Mouse (Mus musculus) liver (tissue): Measurements from ENCODE around the gene Car3.
"Not testable (repeated sequence)": the region's sequence is repeated elsewhere in the genome, so short reads cannot be mapped to it uniquely, and the experiment has no call there.

Experiments used
- DNase-seq: peaks from one replicate; pipeline ENCODE4 v3.0.0-alpha.2; 2020; ENCODE audit warnings: mixed read lengths

Gene Car3

GRCm38 (mm10) chr3:14863022-14863711 lies at the start of gene Car3:
Car3 (plus strand) TSS chr3:14863512.
- DNase-seq = no peak

GRCm38 (mm10) chr3:14815396-14815795 lies 47.9 kb upstream of the Car3 start:
- DNase-seq = not testable (repeated sequence)

- no peak for DNase-seq
Measured at GRCm38 (mm10) chr3:14819844-14820504, 43.3 kb upstream of the Car3 start.

DNA sequence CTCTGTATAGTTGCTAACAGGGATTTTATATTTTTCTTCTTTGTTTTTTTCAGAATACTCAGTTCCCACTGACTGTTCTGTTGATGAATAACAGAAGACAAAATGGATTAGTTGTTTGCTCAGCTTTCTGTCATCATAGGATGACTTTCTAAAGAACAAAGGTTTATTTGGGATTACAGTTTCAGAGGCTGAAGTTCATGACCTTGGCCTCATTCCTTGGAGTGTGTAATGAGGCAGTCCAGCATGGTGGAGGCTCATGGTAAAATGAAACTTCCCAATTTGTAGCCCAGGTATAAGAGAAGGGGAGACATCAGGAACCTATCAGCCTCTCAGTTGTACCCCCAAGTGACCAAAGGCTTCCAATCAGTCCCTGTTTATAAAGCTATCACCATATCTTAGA lies 34.4 kb upstream of the Car3 start:
- DNase-seq = no peak

- no peak for DNase-seq
Measured at GRCm38 (mm10) chr3:14831219-14831835, 32.0 kb upstream of the Car3 start.

DNA sequence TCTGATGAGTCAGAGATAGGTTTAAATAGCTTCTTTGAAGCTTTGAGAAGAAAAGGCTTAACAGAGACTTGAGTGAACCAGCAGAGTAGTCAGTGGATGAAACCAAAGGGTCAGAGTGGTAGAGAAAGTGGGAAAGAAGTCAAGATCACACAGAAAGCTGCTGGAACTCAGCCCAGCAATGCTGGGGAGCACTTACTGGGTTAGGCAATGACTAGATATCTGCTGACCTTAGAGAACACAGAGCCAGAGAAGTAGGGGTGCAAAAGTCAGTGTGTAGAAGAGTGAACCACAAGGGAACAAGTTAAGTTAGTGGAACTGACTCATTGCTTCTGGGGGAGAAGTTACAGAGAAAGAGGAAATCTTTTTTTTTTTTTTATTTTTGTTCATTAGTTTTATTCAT lies 30.5 kb upstream of the Car3 start:
- DNase-seq = no peak

DNA sequence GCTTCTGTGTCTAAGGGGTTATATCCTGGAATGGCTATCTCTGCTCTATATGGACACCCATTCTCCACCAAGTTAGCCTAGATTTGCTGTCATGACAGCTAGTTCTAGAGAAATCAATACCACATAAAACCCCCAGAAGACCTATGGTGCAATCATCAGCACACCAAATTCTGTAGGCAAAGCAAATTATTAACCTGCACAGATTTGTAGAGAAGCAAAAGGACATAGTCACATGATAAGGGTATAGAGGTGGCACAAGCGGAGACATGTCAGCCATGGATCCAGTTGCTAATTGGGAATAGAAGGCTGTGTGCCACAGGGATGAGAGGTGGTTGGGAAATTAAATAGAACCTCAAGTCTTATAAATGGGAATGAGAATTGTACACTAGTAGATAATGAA lies 24.4 kb upstream of the Car3 start:
- no peak for DNase-seq

DNA sequence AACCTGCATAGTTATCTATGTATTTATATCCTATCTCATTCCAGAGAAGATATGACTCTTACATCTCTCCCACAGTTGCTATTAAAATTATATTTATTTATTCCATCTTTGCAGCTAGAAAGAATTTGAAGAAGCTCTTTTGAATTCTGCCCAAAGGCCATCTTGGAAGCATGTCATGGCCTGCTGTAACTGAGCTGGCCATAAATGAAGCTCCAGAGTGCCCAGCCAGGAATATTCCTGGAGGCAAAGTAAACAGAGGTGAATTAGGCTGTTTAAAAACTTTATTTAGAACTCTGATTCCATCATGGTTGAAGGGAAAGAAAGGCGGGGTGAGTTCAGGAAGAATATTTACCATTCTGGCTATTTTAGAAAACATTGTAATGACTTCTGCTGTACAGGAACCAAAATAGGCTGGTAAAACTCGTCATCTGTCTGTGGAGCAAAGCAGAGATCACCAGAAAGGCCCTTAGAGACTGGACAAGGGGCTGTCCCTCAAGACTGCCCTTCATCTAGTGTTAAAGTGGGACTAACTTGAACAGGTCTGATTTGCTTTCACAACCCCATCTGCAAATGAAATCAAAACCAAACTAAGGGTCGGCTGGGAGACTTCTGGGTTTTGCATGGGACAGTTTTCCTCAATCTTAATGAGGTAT lies 23.7 kb upstream of the Car3 start:
- no peak for DNase-seq

GRCm38 (mm10) chr3:14848587-14849254 lies 14.6 kb upstream of the Car3 start:
- DNase-seq = no peak

GRCm38 (mm10) chr3:14853966-14854365 lies 9.3 kb upstream of the Car3 start:
- DNase-seq = no peak

- DNase-seq = no peak
Measured at GRCm38 (mm10) chr3:14854446-14854845, 8.9 kb upstream of the Car3 start.

DNA sequence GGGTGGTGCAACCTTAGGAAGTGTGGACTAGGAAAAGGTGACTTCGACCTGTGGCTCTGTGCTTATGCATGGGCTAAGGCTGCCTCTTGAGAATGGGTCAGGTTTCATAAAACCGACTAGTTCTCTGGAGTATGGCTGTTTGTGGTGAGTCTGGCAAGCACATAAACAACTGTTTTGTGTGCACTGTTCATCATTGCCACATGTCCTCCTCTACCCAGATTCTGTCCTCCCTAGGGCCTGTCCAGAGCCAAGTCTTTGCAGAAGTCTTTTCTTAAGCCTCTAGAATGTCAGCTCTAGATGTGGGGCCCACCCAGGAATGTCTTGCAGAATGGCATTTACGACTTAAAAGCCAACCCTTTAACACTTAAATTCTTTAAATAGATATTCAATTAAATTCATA lies 5.4 kb upstream of the Car3 start:
- no peak for DNase-seq

DNA sequence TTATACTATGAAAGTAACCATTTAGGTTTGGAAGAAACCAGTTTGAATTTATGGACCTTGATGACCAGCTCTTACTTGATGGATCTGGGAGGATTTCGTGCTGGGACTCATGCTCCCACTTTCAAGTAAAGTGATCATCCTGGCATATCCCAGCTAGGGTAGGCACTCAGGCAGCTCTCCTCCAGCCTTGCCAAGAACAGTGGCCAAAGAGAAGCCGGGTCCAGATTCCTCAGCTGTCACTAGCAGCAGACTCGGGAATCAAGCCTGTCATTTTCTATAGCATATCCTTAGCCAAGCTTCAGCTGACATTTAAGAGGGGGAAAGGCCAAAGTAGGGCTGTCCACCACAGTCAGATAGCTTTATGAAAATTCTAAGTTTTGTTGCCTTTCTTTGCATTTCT lies 3.0 kb upstream of the Car3 start:
- DNase-seq = no peak

DNA sequence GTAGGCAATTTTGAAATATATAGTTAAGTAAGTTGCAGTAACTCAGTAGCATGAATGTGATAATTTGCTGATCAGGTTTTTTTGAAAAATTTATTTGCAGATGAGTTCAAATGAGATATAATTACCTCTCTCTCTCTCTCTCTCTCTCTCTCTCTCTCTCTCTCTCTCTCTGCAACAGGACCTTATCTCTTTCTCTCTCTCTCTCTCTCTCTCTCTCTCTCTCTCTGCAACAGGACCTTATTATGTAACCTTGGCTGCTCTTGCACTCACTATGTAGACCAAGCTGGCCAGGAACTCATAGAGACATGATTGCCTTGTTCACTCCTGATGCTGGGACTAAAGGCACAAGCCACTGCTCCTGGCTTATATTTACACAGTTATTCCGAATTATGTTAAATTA lies 2.1 kb upstream of the Car3 start:
- no peak for DNase-seq

GRCm38 (mm10) chr3:14861787-14862186 lies 1.5 kb upstream of the Car3 start:
- no peak for DNase-seq

DNA sequence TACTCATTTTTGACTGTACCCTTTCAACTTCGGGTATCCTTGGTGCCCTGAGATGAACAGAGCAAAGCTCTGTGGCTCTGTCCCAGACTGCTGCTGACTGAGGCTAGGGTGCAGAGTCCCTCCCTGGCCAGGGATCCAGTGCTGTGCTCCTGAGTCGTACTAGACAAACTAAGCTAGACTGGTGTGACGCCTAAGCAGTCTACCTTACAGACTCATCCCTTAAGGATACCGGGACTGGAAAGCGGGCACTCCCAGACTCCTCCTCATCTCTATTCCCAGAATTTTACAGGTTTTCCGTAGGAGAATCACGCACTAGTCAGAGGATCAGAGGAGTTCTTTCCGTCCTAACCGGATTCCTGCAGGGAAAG lies 674 bp upstream of the Car3 start:
- no peak for DNase-seq

DNA sequence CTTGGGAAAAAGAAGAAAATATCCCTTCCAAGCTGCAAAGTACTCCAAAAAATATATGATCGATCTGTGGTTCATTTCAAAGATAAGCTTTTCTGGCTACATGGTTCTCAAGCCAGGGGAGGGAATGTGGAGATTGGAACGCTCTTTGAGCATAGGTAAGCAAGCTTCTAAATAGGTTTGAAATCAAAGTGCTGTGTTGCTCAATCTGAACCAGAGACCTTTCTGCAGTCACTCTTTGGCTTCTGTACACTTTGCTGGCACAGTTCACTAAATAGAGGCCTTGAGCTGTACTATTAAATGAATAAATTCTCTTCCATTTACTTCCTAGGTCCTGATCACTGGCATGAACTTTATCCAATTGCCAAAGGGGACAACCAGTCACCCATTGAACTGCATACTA lies 610 bp downstream of the Car3 start:
- DNase-seq = no peak

DNA sequence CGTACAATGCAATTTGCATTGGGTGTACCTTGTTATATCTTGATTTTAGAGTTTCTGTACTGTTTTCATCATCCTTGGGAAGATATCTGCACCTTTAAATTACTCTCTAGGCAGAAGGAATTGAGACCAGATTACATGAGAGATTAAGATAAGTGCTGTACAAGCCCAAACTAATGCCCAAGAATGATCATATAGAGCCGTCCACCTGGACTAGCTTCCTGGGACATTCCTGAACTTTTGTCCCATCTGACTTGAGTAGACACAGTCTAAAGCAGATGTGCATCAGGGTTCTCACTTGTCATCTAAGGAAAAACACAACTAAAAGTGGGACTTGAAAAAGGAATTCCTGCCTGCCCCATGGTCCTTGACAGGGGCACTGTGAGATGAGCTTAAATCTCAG lies 2.6 kb downstream of the Car3 start:
- DNase-seq = no peak

GRCm38 (mm10) chr3:14869779-14870178 lies 6.5 kb downstream of the Car3 start:
- peak; percentile 83 for DNase-seq

- no peak for DNase-seq
Measured at GRCm38 (mm10) chr3:14870528-14870927, 7.2 kb downstream of the Car3 start.

DNA sequence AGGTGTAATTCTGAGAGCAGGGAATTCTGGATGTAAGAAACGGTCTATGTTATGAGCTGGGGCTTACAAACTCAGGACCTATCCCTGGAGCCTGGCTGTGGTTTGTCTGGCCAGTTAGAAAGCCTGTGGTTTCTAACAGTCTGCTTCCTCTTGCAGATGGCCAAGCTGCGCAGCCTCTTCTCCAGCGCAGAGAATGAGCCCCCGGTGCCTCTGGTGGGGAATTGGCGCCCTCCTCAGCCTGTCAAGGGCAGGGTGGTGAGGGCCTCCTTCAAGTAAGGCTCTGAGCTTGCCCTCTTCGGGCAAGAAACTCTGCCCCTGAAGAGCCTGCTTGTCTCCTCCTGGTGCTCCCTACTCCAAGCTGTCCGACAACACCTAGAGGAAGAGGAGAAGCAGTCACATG lies 8.1 kb downstream of the Car3 start:
- peak; percentile 62 for DNase-seq

DNA sequence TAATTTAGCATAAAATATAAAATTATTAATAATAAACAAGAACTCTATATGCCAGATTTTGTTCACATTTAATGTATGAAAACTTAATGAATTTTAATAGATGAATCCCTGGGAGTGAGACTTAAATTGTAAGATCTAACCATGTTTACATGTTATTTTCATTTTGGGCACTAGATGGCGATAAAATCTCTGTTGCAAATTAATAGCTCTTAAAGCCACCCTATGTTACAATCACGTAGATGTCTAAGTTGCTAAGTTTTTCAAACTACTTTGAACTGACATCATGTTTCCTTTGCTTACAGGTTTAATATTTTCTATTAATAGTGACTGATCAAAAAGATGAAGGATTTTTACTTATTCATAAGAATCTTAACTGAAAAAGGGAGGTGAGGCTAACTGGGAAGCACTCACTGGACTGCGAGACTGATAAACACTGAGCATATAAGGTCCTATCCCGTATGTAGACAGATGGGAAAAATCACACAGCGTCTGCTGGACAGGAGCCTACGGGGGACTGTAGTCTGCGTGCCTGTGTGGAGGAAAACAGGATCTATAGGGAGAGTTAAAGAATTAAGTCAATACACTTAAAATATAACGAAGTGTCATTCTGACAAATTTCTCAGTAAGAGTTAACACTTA lies 11.2 kb downstream of the Car3 start:
- DNase-seq = no peak
